Mouse (Mus musculus) spleen, adult 2 months (tissue): ENCODE measurements at regions not wholly inside any gene's neighbourhood (a gene's known extent, or its start where the extent isn't known, plus 50 kb on each side); places are given as distances from the start of the nearest gene placed in this dataset.

Experiments
- CTCF ChIP-seq: fragments of 200-500 bp; IDR thresholded peaks from 2 replicates; pipeline ENCODE4 v1.5.1; 2011; ENCODE audit warnings: mild to moderate bottlenecking, inconsistent platforms; ENCODE audit not compliant: insufficient read depth, insufficient read length, insufficient replicate concordance; ENCODE audit errors: extremely low read depth
- POLR2A ChIP-seq: fragments of 200-500 bp; IDR thresholded peaks from 2 replicates; pipeline ENCODE4 v1.6.1; 2011; ENCODE audit warnings: low read depth, low read length, inconsistent platforms

GRCm38 (mm10) chr8:79522040-79522439 is 117.4 kb upstream of the Otud4 start:
- TF ChIP-seq CTCF, result no peak
- no peak for TF ChIP-seq POLR2A
